Mouse (Mus musculus) heart, embryonic 14.5 days (tissue): ENCODE data around the gene Pja2. TPM values are rescaled to one million over a fixed set of nuclear protein-coding genes. Genes with fewer than 3 reads are reported as not detected.
"Not testable (repeated sequence)": the region's sequence is repeated elsewhere in the genome, so short reads cannot be mapped to it uniquely, and the experiment has no call there.

Experiments
- ATAC-seq: fragments of 200-750 bp; cut with Nextera tagmentation; 2 replicates; pipeline ENCODE4 v1.8.0; 2017; ENCODE audit warnings: low read depth, moderate TSS enrichment; ENCODE audit not compliant: insufficient number of reproducible peaks, insufficient read depth, low FRiP score
- H3K27ac ChIP-seq, 2 experiments: fragments of 200-500 bp in 1 of 2; fragments of 300-500 bp in 1 of 2; sonication (generic) in 1 of 2; replicated peaks in 1 of 2; 2 replicates each; pipeline ENCODE4 v1.5.1; 2012 to 2014; ENCODE audit warnings: low read depth in 2 of 2, low read length in 2 of 2, control low read depth in 1 of 2, mild to moderate bottlenecking in 1 of 2, mixed read lengths in 1 of 2; ENCODE audit not compliant: control insufficient read depth in 1 of 2, insufficient read depth in 1 of 2
- H3K27me3 ChIP-seq: fragments of 300-500 bp; sonication (generic); 2 replicates; pipeline ENCODE4 v1.6.1; 2014; ENCODE audit warnings: mild to moderate bottlenecking, low read length, control low read depth; ENCODE audit not compliant: control insufficient read depth, insufficient read depth
- H3K36me3 ChIP-seq: fragments of 300-500 bp; sonication (generic); 2 replicates; pipeline ENCODE4 v1.6.1; 2014; ENCODE audit warnings: mild to moderate bottlenecking, control low read depth, low read length, mixed read lengths; ENCODE audit not compliant: control insufficient read depth, insufficient read depth
- H3K4me1 ChIP-seq, 2 experiments: fragments of 200-500 bp in 1 of 2; fragments of 300-500 bp in 1 of 2; sonication (generic) in 1 of 2; 2 replicates each; pipeline ENCODE4 v1.6.1; 2012 to 2014; ENCODE audit warnings: low read length in 2 of 2, control low read depth in 1 of 2, mixed read lengths in 1 of 2; ENCODE audit not compliant: control insufficient read depth in 2 of 2, insufficient read depth in 2 of 2
- H3K4me2 ChIP-seq: fragments of 300-500 bp; sonication (generic); 2 replicates; pipeline ENCODE4 v1.6.1; 2014; ENCODE audit warnings: mild to moderate bottlenecking, low read length
- H3K4me3 ChIP-seq, 2 experiments: fragments of 200-500 bp in 1 of 2; fragments of 300-500 bp in 1 of 2; sonication (generic) in 1 of 2; 2 replicates each; pipeline ENCODE4 v1.5.1; 2012 to 2014; ENCODE audit warnings: low read length in 2 of 2, mild to moderate bottlenecking in 2 of 2, control low read depth in 1 of 2, low read depth in 1 of 2, moderate library complexity in 1 of 2; ENCODE audit not compliant: control insufficient read depth in 1 of 2, insufficient read depth in 1 of 2
- H3K9ac ChIP-seq: fragments of 300-500 bp; sonication (generic); 2 replicates; pipeline ENCODE4 v1.6.1; 2014; ENCODE audit warnings: mild to moderate bottlenecking, low read length
- H3K9me3 ChIP-seq: fragments of 300-500 bp; sonication (generic); 2 replicates; pipeline ENCODE4 v1.6.1; 2016; ENCODE audit warnings: low read length, control low read depth; ENCODE audit not compliant: control insufficient read depth
- WGBS: fragments of 180-500 bp; shearing (Covaris S2); extraction: QIAGEN DNeasy Blood & Tissue Kit; methylation state at CpG from one replicate; pipeline ENCODE4 v1.1.7; 2014; 5-methylcytosine and 5-hydroxymethylcytosine counted together
- polyA plus RNA-seq: library from polyadenylated mRNA; unstranded; fragments of >200 nt; fragmentation: Nextera tagmentation; extraction: Ambion mirVana; gene quantifications from 2 replicates; pipeline ENCODE4 v1.2.1, GENCODE M21; 2014

The Pja2 gene
- polyA plus RNA-seq, 1 experiment from 2014 or later = 87.6 TPM

DNA sequence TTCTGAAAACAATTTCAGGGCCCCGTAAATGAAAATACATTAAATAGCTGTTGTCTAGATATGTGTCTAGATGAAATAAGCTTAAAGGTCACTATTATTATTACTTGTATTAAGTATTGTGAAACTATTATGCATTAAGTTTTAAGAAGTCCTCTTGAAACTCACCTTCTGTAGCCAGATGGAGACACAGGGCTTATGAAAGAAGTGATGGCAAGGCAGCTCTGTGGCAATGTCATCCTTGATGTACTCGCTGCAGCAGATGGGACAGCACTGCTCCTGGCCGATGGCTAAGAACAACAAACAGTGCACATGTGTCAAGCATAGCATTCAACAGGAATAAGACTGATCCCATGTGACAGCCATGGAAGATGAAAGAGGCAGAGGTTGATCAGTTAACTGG lies 44.9 kb downstream of the Pja2 start:
- ATAC-seq = no peak
- H3K36me3 ChIP-seq = peaks cover 88% of the 10 kb centered on the region
- no peak overlapping the region for H3K4me2 ChIP-seq
- no peak overlapping the region for H3K27ac ChIP-seq
- no peak overlapping the region for H3K4me3 ChIP-seq
- no peaks in the 10 kb centered on the region for H3K27me3 ChIP-seq
- H3K4me1 ChIP-seq = no peaks in the 10 kb centered on the region
- H3K9ac ChIP-seq = no peak overlapping the region
- WGBS = 87% methylated on average over 3 of the region's 3 CpGs
- no peaks in the 10 kb centered on the region for H3K9me3 ChIP-seq

DNA sequence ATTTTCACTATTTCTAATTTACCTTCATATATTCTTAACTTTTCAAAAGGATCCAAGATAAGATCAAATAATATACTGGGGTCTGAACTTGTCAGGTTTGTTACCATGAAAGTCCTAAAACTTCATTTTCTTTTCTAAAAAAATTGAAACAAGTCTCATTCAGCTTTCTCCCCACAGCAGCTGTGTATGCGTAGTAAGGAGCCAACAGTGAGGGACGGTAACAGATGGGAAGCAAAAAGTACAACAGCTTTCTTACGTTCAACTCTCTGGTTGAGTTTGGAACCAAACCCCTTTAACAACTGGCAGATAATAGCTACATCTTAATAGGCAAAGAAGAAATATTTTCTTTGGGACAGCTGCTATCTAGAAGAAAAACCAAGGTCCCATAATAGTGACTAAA lies 50.3 kb downstream of the Pja2 start:
- H3K9ac ChIP-seq, ATAC-seq, H3K4me3 ChIP-seq, H3K27me3 ChIP-seq, H3K27ac ChIP-seq, H3K4me2 ChIP-seq, H3K4me1 ChIP-seq, H3K9me3 ChIP-seq: not testable (repeated sequence)
- peaks cover 83% of the 10 kb centered on the region for H3K36me3 ChIP-seq
- WGBS = 91% methylated on average over 3 of the region's 3 CpGs

DNA sequence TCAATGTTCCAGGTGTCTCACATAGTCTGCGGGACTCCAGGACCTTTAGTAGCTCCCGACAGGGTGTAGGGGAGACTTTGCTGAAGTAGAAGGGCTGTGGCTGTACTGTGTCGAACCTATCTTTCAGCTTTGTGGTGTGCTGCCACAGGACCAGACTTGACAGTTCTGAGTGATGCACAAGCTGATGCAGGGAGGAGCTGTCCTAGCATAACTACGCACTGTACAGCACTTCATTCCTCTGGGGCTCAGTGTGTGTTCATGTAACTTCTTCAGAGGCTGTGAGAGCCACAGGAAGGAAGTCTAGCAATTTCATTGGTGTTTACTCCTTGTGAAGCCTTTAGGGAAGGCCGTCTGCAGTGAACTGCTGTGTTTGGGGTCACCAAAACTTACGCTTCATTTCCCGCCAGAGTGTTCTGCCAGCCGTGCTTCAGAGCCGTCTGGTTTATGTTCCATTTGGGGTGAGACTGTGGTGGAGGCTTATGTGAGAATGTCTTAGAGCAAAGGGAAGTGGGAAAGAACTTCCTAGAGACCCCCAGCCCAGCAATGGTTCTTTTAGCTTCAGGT lies 54.0 kb downstream of the Pja2 start:
- no peak for ATAC-seq
- no peaks in the 10 kb centered on the region for H3K27me3 ChIP-seq
- H3K9me3 ChIP-seq = no peaks in the 10 kb centered on the region
- no peak overlapping the region for H3K4me2 ChIP-seq
- 75% methylated on average over 9 of the region's 9 CpGs for WGBS
- H3K27ac ChIP-seq = no peak overlapping the region
- H3K9ac ChIP-seq = no peak overlapping the region
- no peak overlapping the region for H3K4me3 ChIP-seq
- peaks cover 5 to 12% of the 10 kb centered on the region in 2 experiments for H3K4me1 ChIP-seq
- H3K36me3 ChIP-seq = peaks cover 47% of the 10 kb centered on the region

DNA sequence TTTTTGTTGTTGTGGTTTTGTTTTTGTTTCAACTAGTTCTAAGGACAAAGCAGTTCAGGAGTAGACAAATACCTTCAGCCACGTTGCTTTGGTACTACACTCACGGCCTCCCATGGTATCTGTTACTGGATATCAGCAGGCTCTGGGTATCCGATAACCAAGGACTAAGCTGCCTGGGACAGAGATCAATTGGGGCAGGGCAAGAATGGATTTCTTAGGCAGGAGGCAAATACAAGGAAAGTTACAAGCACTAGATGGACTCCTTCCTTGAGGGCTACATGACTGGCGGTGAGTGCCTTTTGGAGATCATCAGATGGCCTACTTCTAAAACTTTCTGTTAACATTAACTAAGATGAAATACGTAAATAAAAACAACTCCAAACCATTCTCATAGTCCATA lies 55.0 kb downstream of the Pja2 start:
- no peaks in the 10 kb centered on the region for H3K27me3 ChIP-seq
- H3K9me3 ChIP-seq = no peaks in the 10 kb centered on the region
- no peak overlapping the region for H3K4me2 ChIP-seq
- no peak overlapping the region for H3K4me3 ChIP-seq
- no peak for ATAC-seq
- H3K4me1 ChIP-seq = peaks cover 5 to 12% of the 10 kb centered on the region in 2 experiments
- H3K9ac ChIP-seq = no peak overlapping the region
- WGBS = 73% methylated on average over 5 of the region's 5 CpGs
- no peak overlapping the region for H3K27ac ChIP-seq
- peaks cover 36% of the 10 kb centered on the region for H3K36me3 ChIP-seq

DNA sequence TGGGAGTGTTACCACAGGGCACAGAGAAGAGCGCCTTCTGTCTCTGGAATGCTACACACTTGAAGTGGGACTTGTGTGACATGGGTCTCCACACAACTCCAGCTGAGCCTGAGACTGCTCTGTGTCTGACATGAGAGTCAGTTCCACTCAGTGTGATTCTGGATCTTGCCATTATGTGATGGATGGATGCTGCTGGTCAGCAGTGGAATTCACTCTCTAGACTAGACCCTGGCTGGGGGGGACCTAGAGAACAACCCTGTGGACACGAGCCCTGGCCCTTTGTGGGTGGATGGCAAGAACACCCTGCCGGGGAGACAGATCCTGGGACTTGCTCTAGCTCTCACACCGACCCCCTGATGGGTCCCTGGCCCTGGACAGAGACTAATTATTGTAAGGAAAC lies 56.5 kb downstream of the Pja2 start:
- Histone ChIP-seq H3K27me3 (no peaks in the 10 kb centered on the region), H3K4me2 (no peak overlapping the region), H3K9me3 (no peaks in the 10 kb centered on the region), H3K4me3 (no peak overlapping the region), H3K4me1 (peaks cover 5 to 12% of the 10 kb centered on the region in 2 experiments), H3K9ac (no peak overlapping the region), H3K36me3 (peaks cover 26% of the 10 kb centered on the region), H3K27ac (no peak overlapping the region)
- WGBS = 62% methylated on average over 4 of the region's 4 CpGs
- no peak for ATAC-seq

DNA sequence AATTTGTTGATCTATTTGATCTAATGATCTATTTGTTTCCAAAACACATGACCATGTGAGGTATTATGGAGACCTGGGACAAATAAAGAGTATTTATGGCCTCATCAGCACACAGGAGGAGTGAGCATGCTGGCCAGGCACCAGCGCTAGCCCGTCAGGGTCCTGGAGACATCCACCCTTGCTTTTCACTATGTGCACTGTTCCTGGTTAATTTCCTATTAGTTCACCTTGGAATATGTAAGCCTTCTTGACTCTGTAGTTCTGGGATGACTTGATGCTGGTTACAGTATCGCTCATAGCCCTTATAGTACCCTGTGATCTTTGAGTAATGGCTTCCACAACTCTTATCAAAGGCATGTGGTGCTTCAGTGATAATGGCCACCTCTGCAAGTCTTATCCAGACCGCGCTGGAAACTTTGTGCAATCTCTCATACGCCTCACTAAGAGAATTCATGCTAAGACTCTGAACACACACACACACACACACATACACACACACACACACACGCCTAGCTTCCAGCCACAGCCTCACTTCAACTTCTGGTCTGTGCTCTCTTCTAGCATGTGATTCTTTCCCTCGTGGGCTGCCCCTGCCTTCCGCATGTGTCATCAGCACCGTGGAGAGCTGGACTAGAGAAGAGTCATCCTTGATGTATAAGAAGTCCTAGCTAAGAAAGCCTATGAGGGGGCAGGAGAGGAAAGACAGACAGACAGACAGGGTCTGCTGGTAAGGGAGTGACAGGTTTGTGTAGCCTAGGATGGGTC lies 57.2 kb downstream of the Pja2 start:
- H3K36me3 ChIP-seq = peaks cover 20% of the 10 kb centered on the region
- ATAC-seq = no peak; the same call in 1 of the 2 replicates
- no peak overlapping the region for H3K4me3 ChIP-seq
- WGBS = 52% methylated on average over 10 of the region's 10 CpGs
- H3K9me3 ChIP-seq = no peaks in the 10 kb centered on the region
- no peaks in the 10 kb centered on the region for H3K27me3 ChIP-seq
- H3K4me2 ChIP-seq = no peak overlapping the region
- H3K27ac ChIP-seq = no peak overlapping the region
- H3K9ac ChIP-seq = no peak overlapping the region
- H3K4me1 ChIP-seq = peaks cover 5 to 12% of the 10 kb centered on the region in 2 experiments

DNA sequence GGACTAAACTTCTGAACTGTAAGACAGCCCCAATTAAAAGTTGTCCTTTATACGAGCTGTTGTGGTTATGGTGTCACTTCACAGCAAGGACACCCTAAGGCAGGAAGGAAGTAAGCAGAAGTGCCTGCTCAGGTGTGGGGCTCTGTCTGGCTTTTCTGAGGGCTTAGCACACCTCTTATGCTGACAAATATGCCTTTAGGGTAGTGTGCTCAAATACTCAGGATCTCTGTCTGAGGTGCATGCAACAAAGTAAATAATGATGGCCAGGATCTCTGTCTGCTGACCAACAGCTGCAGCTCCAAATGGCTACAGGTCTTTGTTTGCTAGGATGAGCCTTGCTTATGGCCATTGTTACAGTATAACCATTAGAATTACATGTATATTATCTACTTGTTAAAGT lies 71.1 kb downstream of the Pja2 start:
- H3K9ac ChIP-seq = no peak overlapping the region
- no peak overlapping the region for H3K4me2 ChIP-seq
- no peaks in the 10 kb centered on the region for H3K4me1 ChIP-seq
- H3K4me3 ChIP-seq = no peak overlapping the region
- 85% methylated on average over 1 of the region's 1 CpGs for WGBS
- peaks cover 2% of the 10 kb centered on the region; the same call in 1 of the 2 replicates for H3K9me3 ChIP-seq
- no peaks in the 10 kb centered on the region for H3K36me3 ChIP-seq
- H3K27ac ChIP-seq = no peak overlapping the region
- ATAC-seq = no peak
- no peaks in the 10 kb centered on the region for H3K27me3 ChIP-seq
